Mouse (Mus musculus) forebrain, embryonic 13.5 days (tissue): Measurements from ENCODE around the gene Slc12a9. TPM values are rescaled to one million over a fixed set of nuclear protein-coding genes. Genes with fewer than 3 reads are reported as not detected.

Experiments used
- ATAC-seq: fragments of 200-750 bp; cut with Nextera tagmentation; 2 replicates; pipeline ENCODE4 v1.8.0; 2017
- H3K27ac ChIP-seq: fragments of 300-500 bp; sonication (generic); 2 replicates; pipeline ENCODE4 v1.5.1; 2015; ENCODE audit warnings: inconsistent platforms, mild to moderate bottlenecking, moderate library complexity
- H3K27me3 ChIP-seq: fragments of 300-500 bp; sonication (generic); 2 replicates; pipeline ENCODE4 v1.6.1; 2015; ENCODE audit warnings: mild to moderate bottlenecking, inconsistent platforms
- H3K36me3 ChIP-seq: fragments of 300-500 bp; sonication (generic); 2 replicates; pipeline ENCODE4 v1.6.1; 2015; ENCODE audit warnings: mild to moderate bottlenecking, inconsistent platforms; ENCODE audit not compliant: poor library complexity, severe bottlenecking
- H3K4me1 ChIP-seq: fragments of 300-500 bp; sonication (generic); 2 replicates; pipeline ENCODE4 v1.6.1; 2015; ENCODE audit warnings: inconsistent platforms
- H3K4me2 ChIP-seq: fragments of 300-500 bp; sonication (generic); 2 replicates; pipeline ENCODE4 v1.6.1; 2015; ENCODE audit warnings: inconsistent platforms, mild to moderate bottlenecking, moderate library complexity
- H3K4me3 ChIP-seq: fragments of 300-500 bp; sonication (generic); 2 replicates; pipeline ENCODE4 v1.5.1; 2015; ENCODE audit warnings: mild to moderate bottlenecking, inconsistent platforms
- H3K9ac ChIP-seq: fragments of 300-500 bp; sonication (generic); 2 replicates; pipeline ENCODE4 v1.6.1; 2015; ENCODE audit warnings: mild to moderate bottlenecking, inconsistent platforms
- H3K9me3 ChIP-seq: fragments of 300-500 bp; sonication (generic); replicated peaks from 2 replicates; pipeline ENCODE4 v1.6.1; 2016; ENCODE audit warnings: inconsistent platforms
- WGBS: fragments of 180-500 bp; shearing (Covaris S2); methylation state at CpG from one replicate; pipeline ENCODE4 v1.1.7; 2015; 5-methylcytosine and 5-hydroxymethylcytosine counted together
- microRNA-seq: library from miRNA; unstranded; fragments of <30 nt; microRNA quantifications from one replicate; pipeline ENCODE4, GENCODE M21; 2016
- polyA plus RNA-seq: library from polyadenylated mRNA; unstranded; fragments of >200 nt; fragmentation: Nextera tagmentation; extraction: Ambion mirVana; gene quantifications from 2 replicates; pipeline ENCODE4 v1.2.1, GENCODE M21; 2015

Slc12a9 gene
- polyA plus RNA-seq, 1 experiment from 2014 or later: 14.4 TPM

DNA sequence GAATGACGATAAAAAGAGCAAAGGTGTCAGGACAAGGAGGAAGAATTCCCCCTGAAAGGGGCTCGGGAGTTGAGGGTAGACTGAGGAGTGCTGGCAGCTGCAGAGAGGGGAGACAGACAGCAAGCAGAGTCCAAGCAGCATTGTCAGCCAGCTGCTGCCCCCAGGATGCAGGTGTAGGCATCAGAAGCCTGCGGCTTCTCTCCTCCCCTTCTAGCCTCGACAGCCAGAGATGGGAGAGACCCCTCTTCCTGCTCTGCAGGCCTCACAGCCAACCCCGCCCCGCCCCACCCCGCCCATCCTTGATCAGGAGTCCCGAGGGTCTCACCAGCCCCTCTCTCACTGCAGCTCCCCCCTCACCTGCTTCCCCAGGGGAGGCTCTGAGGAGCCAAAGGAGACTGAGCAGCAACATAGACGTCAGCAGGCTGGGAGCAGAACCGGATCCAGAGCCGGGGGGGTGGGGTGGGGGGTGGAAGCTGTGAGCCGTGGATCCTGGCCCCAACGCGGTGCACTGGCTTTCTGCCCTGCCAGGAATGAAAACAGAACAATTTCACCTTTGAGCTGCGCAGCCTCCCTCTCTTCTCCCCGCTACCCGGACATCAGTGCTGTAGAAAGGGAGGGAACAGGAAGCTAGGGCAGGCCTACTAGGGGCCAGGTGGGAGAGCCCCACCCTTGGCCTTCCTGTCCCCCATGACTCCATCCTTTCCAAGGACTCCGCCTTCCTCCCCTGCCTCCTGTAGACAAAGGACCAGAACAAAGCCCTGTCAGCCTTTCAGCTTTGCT, 65.1 kb downstream of the Slc12a9 start:
- ATAC-seq: no peak
- no peak overlapping the region for H3K9ac ChIP-seq
- 0 out of 2 replicates have a peak, but pooled peaks cover 4% of the 10 kb centered on the region for H3K4me1 ChIP-seq
- no peak overlapping the region for H3K4me2 ChIP-seq
- peaks cover 6% of the 10 kb centered on the region for H3K9me3 ChIP-seq
- H3K27me3 ChIP-seq: no peaks in the 10 kb centered on the region
- no peak overlapping the region for H3K27ac ChIP-seq
- no peaks in the 10 kb centered on the region for H3K36me3 ChIP-seq
- 42% methylated on average over 14 of the region's 18 CpGs for WGBS
- H3K4me3 ChIP-seq: no peak overlapping the region

DNA sequence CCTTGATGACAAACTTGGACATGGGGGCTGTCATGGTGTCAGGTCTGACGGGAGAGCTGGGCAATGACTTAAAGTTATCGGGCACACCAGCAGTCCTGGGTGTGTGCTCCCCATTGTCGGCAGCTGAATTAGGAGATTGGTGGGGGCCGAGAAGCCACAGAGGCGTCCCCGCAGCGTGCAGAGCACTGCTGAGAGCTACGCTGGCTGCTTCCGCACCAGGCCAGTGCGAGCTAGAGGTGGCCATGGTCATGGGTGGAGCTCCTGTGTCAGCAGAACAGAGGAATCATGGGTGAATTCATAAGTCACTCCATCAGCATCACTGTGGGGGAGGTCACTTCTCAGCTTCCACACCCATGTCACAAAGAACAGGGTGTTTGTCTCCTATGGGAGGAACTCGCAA, 68.6 kb downstream of the Slc12a9 start:
- Histone ChIP-seq H3K4me1 (0 out of 2 replicates have a peak, but pooled peaks cover 4% of the 10 kb centered on the region), H3K36me3 (no peaks in the 10 kb centered on the region), H3K27ac (no peak overlapping the region), H3K27me3 (no peaks in the 10 kb centered on the region), H3K9me3 (no peaks in the 10 kb centered on the region), H3K4me3 (no peak overlapping the region), H3K9ac (no peak overlapping the region), H3K4me2 (no peak overlapping the region)
- ATAC-seq: no peak
- WGBS: 92% methylated on average over 11 of the region's 11 CpGs

Small RNAs within 50 kb of the gene (microRNA-seq; reads per million reads assigned to microRNA genes)
- gene Mir7036: not detected
- gene Mir8116: not detected

Other genes starting within 250 kb of the Slc12a9 start
- 3.6 and 4.4 TPM in 2 replicates for gene Trim56, start 217.4 kb downstream of the Slc12a9 start, polyA plus RNA-seq
- gene Muc3, start 184.3 kb downstream of the Slc12a9 start, polyA plus RNA-seq: not detected in 2 replicates
- not detected in 2 replicates for gene Muc3a, start 121.2 kb downstream of the Slc12a9 start, polyA plus RNA-seq
- gene Ache, start 46.1 kb downstream of the Slc12a9 start, polyA plus RNA-seq: 2.7 and 4.1 TPM in 2 replicates
- 7.1 and 7.2 TPM in 2 replicates for gene Ufsp1, start 39.0 kb downstream of the Slc12a9 start, polyA plus RNA-seq
- gene Srrt, start 25.9 kb downstream of the Slc12a9 start, polyA plus RNA-seq: 145 and 150 TPM in 2 replicates
- gene Trip6, start 19.2 kb downstream of the Slc12a9 start, polyA plus RNA-seq: 30.8 and 35.3 TPM in 2 replicates
- gene Ephb4, start 16.5 kb upstream of the Slc12a9 start, polyA plus RNA-seq: 8.6 and 10.1 TPM in 2 replicates
- 0.08 and 0.12 TPM in 2 replicates for gene Zan, start 143.5 kb upstream of the Slc12a9 start, polyA plus RNA-seq
- 75.6 and 82.9 TPM in 2 replicates for gene Pop7, start 168.9 kb upstream of the Slc12a9 start, polyA plus RNA-seq
- 16.1 and 17.5 TPM in 2 replicates for gene Gigyf1, start 185.0 kb upstream of the Slc12a9 start, polyA plus RNA-seq
- gene Epo, start 199.6 kb upstream of the Slc12a9 start, polyA plus RNA-seq: 0.35 TPM in 1 of 2 replicates, not detected in the other
- gene Gnb2, start 199.9 kb upstream of the Slc12a9 start, polyA plus RNA-seq: 483 and 508 TPM in 2 replicates
- 144 and 174 TPM in 2 replicates for gene Actl6b, start 219.9 kb upstream of the Slc12a9 start, polyA plus RNA-seq
- 1.2 and 1.5 TPM in 2 replicates for gene Tfr2, start 236.2 kb upstream of the Slc12a9 start, polyA plus RNA-seq